ENCODE assay signal across 8 mouse cellular contexts in the genomic region with DNA sequence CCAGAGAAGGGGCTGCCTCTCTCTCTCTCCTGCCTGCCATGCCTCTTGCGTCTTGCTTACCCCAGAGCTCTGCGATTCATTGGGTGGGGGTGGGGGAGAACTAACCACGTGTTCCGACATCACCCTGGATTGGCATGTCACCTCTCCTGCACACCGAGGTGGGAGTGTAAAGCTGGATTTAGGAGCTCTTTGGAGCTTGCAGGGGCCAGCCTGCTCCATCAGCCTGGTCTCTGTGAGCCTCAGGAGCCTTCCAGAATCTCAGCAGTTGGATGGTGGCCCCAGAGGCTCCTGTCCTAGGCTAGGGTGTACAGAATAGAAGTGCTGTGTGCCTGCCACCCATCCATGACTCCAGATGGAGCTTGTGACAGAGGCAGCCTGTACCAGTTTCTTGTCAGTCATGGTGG. TPM values are rescaled to one million over a fixed set of nuclear protein-coding genes. Genes with fewer than 3 reads are reported as not detected.
DNase-seq lines count a peak whose midpoint lies in the region; ATAC-seq and TF ChIP-seq lines count a peak whose summit lies in the region.

No protein-coding gene starts in this region.

- peak; percentile 43 to 79 for DNase-seq in left cerebral cortex, postnatal 25 days (ENCODE audit: low spot score in 2 of 2)
- no peak for DNase-seq in left cerebral cortex, postnatal 10 days (ENCODE audit: extremely low spot score in 1 of 2, low spot score in 2 of 2)
- DNase-seq in urinary bladder, postnatal 36 days (ENCODE audit: low spot score in 2 of 2): no peak
- no peak for DNase-seq in c-Kit-positive CD71-positive TER-119-positive erythroid progenitor cells, embryonic 14.5 days (ENCODE audit: low spot score)
- no peak for DNase-seq in kidney, postnatal 14 days

- peaks cover 41% of the 10 kb centered on the region for H3K4me1 ChIP-seq in embryonic facial prominence, embryonic 13.5 days
- H3K4me1 ChIP-seq in intestine, postnatal 0 days (replicated peaks; ENCODE audit: control insufficient read depth, insufficient read depth, low read length): peaks cover 6% of the 10 kb centered on the region; the same call in 1 of the 2 replicates
- H3K4me1 ChIP-seq in olfactory bulb, adult 2 months (ENCODE audit: control insufficient read depth, insufficient read depth, low read length): peaks cover 43% of the 10 kb centered on the region

- WGBS in embryonic facial prominence, embryonic 13.5 days: 15% methylated on average over 5 of the region's 5 CpGs
- WGBS in intestine, postnatal 0 days: 64% methylated on average over 5 of the region's 5 CpGs
- 9% methylated on average over 5 of the region's 5 CpGs for WGBS in olfactory bulb, adult 2 months

- peak overlapping the region; percentile 72 for H3K4me3 ChIP-seq in embryonic facial prominence, embryonic 13.5 days
- no peak overlapping the region for H3K4me3 ChIP-seq in intestine, postnatal 0 days (ENCODE audit: low read depth, low read length)
- peak overlapping the region; percentile 89 for H3K4me3 ChIP-seq in olfactory bulb, adult 2 months (ENCODE audit: insufficient read depth, low read depth, low read length)

- TF ChIP-seq POLR2A in olfactory bulb, adult 2 months (IDR thresholded peaks at IDR 0.05; ENCODE audit: insufficient read depth, low read depth, low read length): no peak

- H3K36me3 ChIP-seq in embryonic facial prominence, embryonic 13.5 days: no peaks in the 10 kb centered on the region
- H3K36me3 ChIP-seq in intestine, postnatal 0 days (ENCODE audit: control insufficient read depth, insufficient read depth): no peaks in the 10 kb centered on the region

- intact Hi-C loops in left cerebral cortex, postnatal 25 days (cut with DNase I): loop anchor here (5.0 kb wide), 1 partner anchor 79 kb away; no protein-coding TSS in a partner anchor
- intact Hi-C loops in left cerebral cortex, postnatal 10 days (cut with DNase I): no loop called here

- 0 out of 2 replicates have a peak overlapping the region, but pooled peaks have one; percentile 87 for H3K27ac ChIP-seq in embryonic facial prominence, embryonic 13.5 days
- H3K27ac ChIP-seq in intestine, postnatal 0 days (ENCODE audit: low read depth, low read length): no peak overlapping the region
- peak overlapping the region; percentile 87 for H3K27ac ChIP-seq in olfactory bulb, adult 2 months (ENCODE audit: insufficient read depth, low read depth, low read length)

- TF ChIP-seq CTCF in intestine, postnatal 0 days (IDR thresholded peaks at IDR 0.05; ENCODE audit: low read depth): no peak
- no peak for TF ChIP-seq CTCF in olfactory bulb, adult 2 months (IDR thresholded peaks at IDR 0.05; ENCODE audit: insufficient read depth, low read depth, low read length)

- H3K4me2 ChIP-seq in embryonic facial prominence, embryonic 13.5 days: peak overlapping the region; percentile 83
- peak overlapping the region; percentile 99; the same call in 1 of the 2 replicates for H3K4me2 ChIP-seq in intestine, postnatal 0 days (replicated peaks; ENCODE audit: low read depth)

- H3K9ac ChIP-seq in embryonic facial prominence, embryonic 13.5 days: peak overlapping the region; percentile 90
- H3K9ac ChIP-seq in intestine, postnatal 0 days (ENCODE audit: low read depth, low read length): no peak overlapping the region

- ATAC-seq in embryonic facial prominence, embryonic 13.5 days (ENCODE audit: insufficient number of reproducible peaks, insufficient read depth, low FRiP score, low TSS enrichment, low read depth): no peak
- no peak for ATAC-seq in intestine, postnatal 0 days

- no peaks in the 10 kb centered on the region for H3K9me3 ChIP-seq in embryonic facial prominence, embryonic 13.5 days
- H3K9me3 ChIP-seq in intestine, postnatal 0 days (ENCODE audit: control insufficient read depth): no peaks in the 10 kb centered on the region

- H3K27me3 ChIP-seq in embryonic facial prominence, embryonic 13.5 days: no peaks in the 10 kb centered on the region
- H3K27me3 ChIP-seq in intestine, postnatal 0 days (replicated peaks; ENCODE audit: control insufficient read depth, insufficient read depth, low read length): no peaks in the 10 kb centered on the region

RNA-seq across cellular contexts. Expression of gene Epb41l1, which starts 56.0 kb away (rescaled TPM):
- 100 to 1,000 TPM; 349 to 370 TPM for total RNA-seq in left cerebral cortex, postnatal 25 days (2021)
- total RNA-seq in left cerebral cortex, postnatal 10 days (2021): 100 to 1,000 TPM; 269 to 284 TPM
- polyA plus RNA-seq in embryonic facial prominence, embryonic 13.5 days (2015; fragmentation: Nextera tagmentation; extraction: Ambion mirVana): 4.4 and 4.5 TPM in 2 replicates
- 0.63 and 0.68 TPM in 2 replicates for polyA plus RNA-seq in intestine, postnatal 0 days (2015; fragmentation: Nextera tagmentation; extraction: Ambion mirVana)
- 51.4 and 207 TPM in 2 replicates for polyA plus RNA-seq in olfactory bulb, adult 2 months (2012; ENCODE audit: insufficient read depth, insufficient read length, low replicate concordance, missing spikeins)

Comparison
In these comparisons a context has a peak if more than half of its experiments do, and no peak if none do; other contexts are left out.
1. DNase-seq: peak in left cerebral cortex, postnatal 25 days (2 of 2); none in left cerebral cortex, postnatal 10 days (0 of 2), urinary bladder, postnatal 36 days (0 of 2), c-Kit-positive CD71-positive TER-119-positive erythroid progenitor cells, embryonic 14.5 days (single experiment) and kidney, postnatal 14 days (single experiment).